Mouse (Mus musculus): ENCODE measurements around the gene Gm45713. TPM values are rescaled to one million over a fixed set of nuclear protein-coding genes. Genes with fewer than 3 reads are reported as not detected.
A peak's percentile ranks its signal among the peaks of the same experiment; 100 is the strongest.

Gm45713 gene
- total and polyA plus RNA-seq, 3 experiments: 3.9 TPM; not detected in 2

GRCm38 (mm10) chr7:45137171-45138006 lies 1.4 kb upstream of the Gm45713 start (continued):
- peak; percentile 53; the same call in 1 of the 2 replicates for TF ChIP-seq USF1 (IDR thresholded peaks at IDR 0.05; ENCODE audit: low read depth, low read length)
- TF ChIP-seq ZNF384 (IDR thresholded peaks at IDR 0.05; ENCODE audit: low read depth, low read length): peak; percentile 34; the same call in 1 of the 2 replicates
- TF ChIP-seq GATA1 (IDR thresholded peaks at IDR 0.05; ENCODE audit: low read depth, low read length): peak; percentile 99
- no peak for TF ChIP-seq ZC3H11A (IDR thresholded peaks at IDR 0.05; ENCODE audit: low read depth, low read length)
- 0 out of 2 replicates have a peak, but pooled peaks have one; percentile 39 for TF ChIP-seq ZMIZ1 (IDR thresholded peaks at IDR 0.05; ENCODE audit: low read depth, low read length)
- no peak for TF ChIP-seq USF2 (IDR thresholded peaks at IDR 0.05; ENCODE audit: borderline replicate concordance in 1 of 2, insufficient read depth in 1 of 2, low read depth in 1 of 2, low read length in 2 of 2)
- TF ChIP-seq EP300 (IDR thresholded peaks at IDR 0.05; ENCODE audit: low read depth in 1 of 2, low read length in 2 of 2): peak; percentile 97 to 98
- peak; percentile 78 for TF ChIP-seq MXI1 (IDR thresholded peaks at IDR 0.05; ENCODE audit: low read depth, low read length)
- TF ChIP-seq JUND (IDR thresholded peaks at IDR 0.05; ENCODE audit: low read depth, low read length): peak; percentile 63
- TF ChIP-seq SIN3A (IDR thresholded peaks at IDR 0.05; ENCODE audit: low read length): peak; percentile 97
- TF ChIP-seq ETS1 (IDR thresholded peaks at IDR 0.05; ENCODE audit: low read depth, low read length): peak; percentile 94
- TF ChIP-seq HCFC1 (IDR thresholded peaks at IDR 0.05; ENCODE audit: low read depth, low read length): peak; percentile 59
- TF ChIP-seq BHLHE40 (IDR thresholded peaks at IDR 0.05; ENCODE audit: borderline replicate concordance, low read depth, low read length): peak; percentile 62; the same call in 1 of the 2 replicates
- TF ChIP-seq MYC (IDR thresholded peaks at IDR 0.05; ENCODE audit: low read depth, low read length): no peak; the same call in none of the 2 replicates
- TF ChIP-seq GABPA (IDR thresholded peaks at IDR 0.05; ENCODE audit: low read depth, low read length): no peak
- TF ChIP-seq MYB (IDR thresholded peaks at IDR 0.05; ENCODE audit: low read depth, low read length): peak; percentile 31; the same call in 1 of the 2 replicates
- TF ChIP-seq TCF12 (IDR thresholded peaks at IDR 0.05; ENCODE audit: low read depth, low read length): peak; percentile 99
- TF ChIP-seq CHD1 (IDR thresholded peaks at IDR 0.05; ENCODE audit: low read depth, low read length): no peak
- peak; percentile 53; the same call in 1 of the 2 replicates for TF ChIP-seq NRF1 (IDR thresholded peaks at IDR 0.05; ENCODE audit: insufficient read depth, low read depth, low read length, poor library complexity, severe bottlenecking)
- peak; percentile 62 for TF ChIP-seq CHD2 (IDR thresholded peaks at IDR 0.05; ENCODE audit: low read length)

GRCm38 (mm10) chr7:45135370-45135769 lies 661 bp downstream of the Gm45713 start:
- Histone ChIP-seq H3K27ac (ENCODE audit: control insufficient read depth, low read depth, low read length) (peak overlapping the region; percentile 92), H3K9ac (ENCODE audit: control insufficient read depth, low read depth, low read length, poor library complexity, severe bottlenecking) (peak overlapping the region; percentile 75), H3K36me3 (ENCODE audit: control insufficient read depth in 1 of 2, insufficient read depth in 2 of 2, low read length in 2 of 2) (peaks cover 0 to 18% of the 10 kb centered on the region in 2 experiments; a peak in 2 of 4 replicates), H3K79me2 (ENCODE audit: control insufficient read depth, insufficient read depth, low read length, poor library complexity) (no peaks in the 10 kb centered on the region; the same call in 1 of the 2 replicates), H3K27me3 (ENCODE audit: control insufficient read depth in 1 of 2, insufficient read depth in 2 of 2, low read length in 2 of 2) (no peaks in the 10 kb centered on the region), H3K4me3 (ENCODE audit: control insufficient read depth in 1 of 2, insufficient read depth in 1 of 2, low read depth in 2 of 2, low read length in 2 of 2) (peak overlapping the region; percentile 61 to 74), H3K4me1 (ENCODE audit: control insufficient read depth in 1 of 2, insufficient read depth in 2 of 2, low read length in 2 of 2) (peaks cover 11 to 29% of the 10 kb centered on the region in 2 experiments), H3K9me3 (replicated peaks; ENCODE audit: insufficient read depth, low read length) (no peaks in the 10 kb centered on the region)
- DNase-seq (ENCODE audit: low read depth, low spot score): peak; percentile 74
- TF ChIP-seq KAT2A (conservative IDR thresholded peaks at IDR 0.05; ENCODE audit: low read depth, low read length) (no peak), ETS1 (IDR thresholded peaks at IDR 0.05; ENCODE audit: low read depth, low read length) (peak; percentile 55; the same call in 1 of the 2 replicates), MAX (IDR thresholded peaks at IDR 0.05; ENCODE audit: low read length) (peak; percentile 70; the same call in 1 of the 2 replicates), SIN3A (IDR thresholded peaks at IDR 0.05; ENCODE audit: low read length) (peak; percentile 48), E2F4 (IDR thresholded peaks at IDR 0.05; ENCODE audit: borderline replicate concordance, low read depth, low read length) (no peak), EP300 (IDR thresholded peaks at IDR 0.05; ENCODE audit: low read depth in 1 of 2, low read length in 2 of 2) (peak in 1 of 2 experiments; percentile 23; a peak in 1 of 4 replicates), GABPA (IDR thresholded peaks at IDR 0.05; ENCODE audit: low read depth, low read length) (no peak), MYC (IDR thresholded peaks at IDR 0.05; ENCODE audit: low read depth, low read length) (peak; percentile 57; the same call in 1 of the 2 replicates), GATA1 (IDR thresholded peaks at IDR 0.05; ENCODE audit: low read depth, low read length) (peak; percentile 93), TBP (IDR thresholded peaks at IDR 0.05; ENCODE audit: low read depth, low read length) (0 out of 2 replicates have a peak, but pooled peaks have one; percentile 30), MXI1 (IDR thresholded peaks at IDR 0.05; ENCODE audit: low read depth, low read length) (no peak), POLR2A (IDR thresholded peaks at IDR 0.05; ENCODE audit: control insufficient read depth in 1 of 2, insufficient read depth in 1 of 2, low read depth in 1 of 2, low read length in 2 of 2, poor library complexity in 1 of 2) (peak in 1 of 2 experiments; percentile 6; a peak in 1 of 4 replicates)

All from MEL (cell line).